Mouse (Mus musculus): ENCODE data around the gene Ptpn1.

DNA sequence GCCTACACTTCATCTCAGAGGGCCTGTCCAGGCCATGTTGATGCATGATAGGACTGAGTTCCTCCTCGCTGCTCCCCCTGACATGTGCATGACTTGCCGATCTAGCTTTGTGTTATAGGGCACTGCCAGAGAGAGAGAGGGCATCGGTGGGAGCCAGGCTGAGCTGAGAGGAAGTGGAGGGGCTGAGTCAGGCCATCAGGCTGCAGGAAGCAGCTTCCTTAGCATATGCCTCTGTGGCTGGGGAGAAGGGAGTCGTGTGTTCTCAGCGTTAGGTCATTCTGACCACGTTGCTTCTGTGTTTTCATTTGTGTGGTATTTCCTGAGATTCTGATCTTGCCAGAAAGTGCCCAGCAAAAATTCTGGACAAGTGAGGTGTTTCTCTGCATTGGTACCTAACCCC lies 17.4 kb downstream of the Ptpn1 start:
- TF ChIP-seq POLR2A (IDR thresholded peaks at IDR 0.05; ENCODE audit: low read depth, low read length) (no peak), CTCF (IDR thresholded peaks at IDR 0.05; ENCODE audit: borderline replicate concordance, insufficient read depth, low read length) (no peak)

Data from embryonic fibroblast, embryonic 13.5 days (primary cell).